Mouse (Mus musculus): Measurements from ENCODE around the gene Tbcc. TPM values are rescaled to one million over a fixed set of nuclear protein-coding genes. Genes with fewer than 3 reads are reported as not detected.
"Not testable (repeated sequence)": the region's sequence is repeated elsewhere in the genome, so short reads cannot be mapped to it uniquely, and the experiment has no call there.

The Tbcc gene
- total RNA-seq (2015) = 11.3 and 12.5 TPM in 2 replicates
- total RNA-seq (2017) = 12.5 and 12.8 TPM in 2 replicates

GRCm38 (mm10) chr17:46890116-46890815, at the start of gene Tbcc:
Gene Tbcc (plus strand): TSS chr17:46890684.
- peak; percentile 81 for ATAC-seq (replicated peaks; ENCODE audit: poor library complexity)

GRCm38 (mm10) chr17:46843022-46843421, 47.5 kb upstream of the Tbcc start:
- ATAC-seq (replicated peaks; ENCODE audit: poor library complexity) = no peak

- no peak for ATAC-seq (replicated peaks; ENCODE audit: poor library complexity)
These were observed 46.8 kb upstream of the Tbcc start for GRCm38 (mm10) chr17:46843716-46844115.

- no peak for ATAC-seq (replicated peaks; ENCODE audit: poor library complexity)
These were observed 45.7 kb upstream of the Tbcc start for GRCm38 (mm10) chr17:46844811-46845210.

- ATAC-seq (replicated peaks; ENCODE audit: poor library complexity) = no peak
These were observed 45.2 kb upstream of the Tbcc start for GRCm38 (mm10) chr17:46845262-46845661.

- not testable (repeated sequence) for ATAC-seq (replicated peaks; ENCODE audit: poor library complexity)
These were observed 43.9 kb upstream of the Tbcc start for GRCm38 (mm10) chr17:46846573-46846972.

- no peak for ATAC-seq (replicated peaks; ENCODE audit: poor library complexity)
These were observed 43.3 kb upstream of the Tbcc start for GRCm38 (mm10) chr17:46847206-46847605.

GRCm38 (mm10) chr17:46852725-46853124, 37.8 kb upstream of the Tbcc start:
- no peak for ATAC-seq (replicated peaks; ENCODE audit: poor library complexity)

- ATAC-seq (replicated peaks; ENCODE audit: poor library complexity) = no peak
These were observed 37.2 kb upstream of the Tbcc start for GRCm38 (mm10) chr17:46853281-46853680.

- ATAC-seq (replicated peaks; ENCODE audit: poor library complexity) = no peak
These were observed 36.4 kb upstream of the Tbcc start for GRCm38 (mm10) chr17:46854096-46854495.

- no peak for ATAC-seq (replicated peaks; ENCODE audit: poor library complexity)
These were observed 35.8 kb upstream of the Tbcc start for GRCm38 (mm10) chr17:46854640-46855110.

GRCm38 (mm10) chr17:46855328-46856106, 35.0 kb upstream of the Tbcc start:
- no peak for ATAC-seq (replicated peaks; ENCODE audit: poor library complexity)

- no peak for ATAC-seq (replicated peaks; ENCODE audit: poor library complexity)
These were observed 34.4 kb upstream of the Tbcc start for GRCm38 (mm10) chr17:46856107-46856388.

- peak; percentile 44 for ATAC-seq (replicated peaks; ENCODE audit: poor library complexity)
These were observed 33.8 kb upstream of the Tbcc start for GRCm38 (mm10) chr17:46856471-46857360.

GRCm38 (mm10) chr17:46857361-46857902, 33.1 kb upstream of the Tbcc start:
- ATAC-seq (replicated peaks; ENCODE audit: poor library complexity) = peak; percentile 58

GRCm38 (mm10) chr17:46857903-46858748, 32.4 kb upstream of the Tbcc start, which contains the start of gene Bicral:
Gene Bicral (minus strand): TSS chr17:46858482.
- ATAC-seq (replicated peaks; ENCODE audit: poor library complexity) = peak; percentile 18

GRCm38 (mm10) chr17:46858749-46859444, 31.6 kb upstream of the Tbcc start:
- no peak for ATAC-seq (replicated peaks; ENCODE audit: poor library complexity)

- ATAC-seq (replicated peaks; ENCODE audit: poor library complexity) = no peak
These were observed 30.4 kb upstream of the Tbcc start for GRCm38 (mm10) chr17:46860120-46860519.

- ATAC-seq (replicated peaks; ENCODE audit: poor library complexity) = peak; percentile 79
These were observed 25.8 kb upstream of the Tbcc start for GRCm38 (mm10) chr17:46864566-46865195.

Measured in megakaryocyte progenitor cell, adult 5-6 weeks (primary cell).